Mouse (Mus musculus) ES-Bruce4 (cell line): ENCODE measurements around the gene Tenm4. TPM values are rescaled to one million over a fixed set of nuclear protein-coding genes. Genes with fewer than 3 reads are reported as not detected.

Experiments
- H3K27ac ChIP-seq: 2 replicates; pipeline ENCODE4 v1.5.1; 2012; ENCODE audit warnings: low read length, inconsistent platforms; ENCODE audit not compliant: insufficient read depth
- H3K27me3 ChIP-seq: 2 replicates; pipeline ENCODE4 v1.6.1; 2012; ENCODE audit warnings: mild to moderate bottlenecking, low read length, inconsistent platforms; ENCODE audit not compliant: control insufficient read depth, poor library complexity, insufficient read depth, severe bottlenecking
- H3K36me3 ChIP-seq: 2 replicates; pipeline ENCODE4 v1.6.1; 2012; ENCODE audit warnings: inconsistent platforms, mild to moderate bottlenecking, low read length, moderate library complexity; ENCODE audit not compliant: control insufficient read depth, poor library complexity, insufficient read depth, severe bottlenecking
- H3K4me1 ChIP-seq: one replicate; pipeline ENCODE4 v1.8.1; 2011; ENCODE audit warnings: low read length; ENCODE audit not compliant: control insufficient read depth, insufficient read depth
- H3K4me3 ChIP-seq: 2 replicates; pipeline ENCODE4 v1.5.1; 2011; ENCODE audit warnings: low read depth, mild to moderate bottlenecking, low read length
- H3K9ac ChIP-seq: 2 replicates; pipeline ENCODE4 v1.6.1; 2012; ENCODE audit warnings: low read depth, mild to moderate bottlenecking, inconsistent platforms; ENCODE audit not compliant: poor library complexity, severe bottlenecking
- H3K9me3 ChIP-seq: replicated peaks from 2 replicates; pipeline ENCODE4 v1.6.1; 2012; ENCODE audit warnings: mild to moderate bottlenecking, low read length, inconsistent platforms; ENCODE audit not compliant: control insufficient read depth, poor library complexity, insufficient read depth, severe bottlenecking
- CTCF ChIP-seq: IDR thresholded peaks from one replicate; pipeline ENCODE4 v1.8.1; 2011; ENCODE audit warnings: low read depth, low read length
- EP300 ChIP-seq: IDR thresholded peaks from 2 replicates; pipeline ENCODE4 v1.6.1; 2011; ENCODE audit warnings: low read depth, low read length; ENCODE audit not compliant: insufficient read depth
- POLR2A ChIP-seq: IDR thresholded peaks from one replicate; pipeline ENCODE4 v1.8.1; 2011; ENCODE audit warnings: low read length; ENCODE audit not compliant: insufficient read depth
- polyA plus RNA-seq: library from polyadenylated mRNA; stranded (reverse); fragments of >200 nt; gene quantifications from 2 replicates; pipeline ENCODE4 v1.2.4, GENCODE M21; 2011; ENCODE audit warnings: low read depth; ENCODE audit not compliant: missing spikeins, insufficient read depth, insufficient read length

The Tenm4 gene
- polyA plus RNA-seq, 1 experiment, result 4.8 TPM

DNA sequence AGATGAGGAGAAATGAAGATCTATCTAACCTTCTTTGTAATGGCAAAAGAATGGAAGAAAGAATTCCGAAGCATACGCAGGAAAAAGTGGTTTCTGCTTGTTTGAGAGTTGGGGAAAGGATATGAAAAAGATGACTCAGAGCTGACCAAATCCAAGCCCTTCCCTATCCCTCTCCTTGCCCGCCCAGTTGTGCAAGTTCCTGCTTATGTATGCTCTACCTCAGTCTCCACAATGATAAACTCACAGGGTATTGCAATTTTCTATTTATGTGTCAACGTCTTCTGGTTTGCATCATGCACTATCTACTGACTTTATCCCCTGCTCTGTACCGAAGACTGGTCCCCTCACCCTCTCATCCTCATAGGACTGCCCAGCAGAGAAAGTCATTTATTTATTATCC, 339.4 kb downstream of the Tenm4 start:
- H3K4me1 ChIP-seq, result no peaks in the 10 kb centered on the region
- H3K36me3 ChIP-seq, result no peaks in the 10 kb centered on the region
- H3K4me3 ChIP-seq, result no peak overlapping the region
- no peaks in the 10 kb centered on the region for H3K9me3 ChIP-seq
- no peak overlapping the region for H3K9ac ChIP-seq
- no peaks in the 10 kb centered on the region for H3K27me3 ChIP-seq
- TF ChIP-seq CTCF (no peak), POLR2A (no peak), EP300 (no peak)
- H3K27ac ChIP-seq, result no peak overlapping the region

DNA sequence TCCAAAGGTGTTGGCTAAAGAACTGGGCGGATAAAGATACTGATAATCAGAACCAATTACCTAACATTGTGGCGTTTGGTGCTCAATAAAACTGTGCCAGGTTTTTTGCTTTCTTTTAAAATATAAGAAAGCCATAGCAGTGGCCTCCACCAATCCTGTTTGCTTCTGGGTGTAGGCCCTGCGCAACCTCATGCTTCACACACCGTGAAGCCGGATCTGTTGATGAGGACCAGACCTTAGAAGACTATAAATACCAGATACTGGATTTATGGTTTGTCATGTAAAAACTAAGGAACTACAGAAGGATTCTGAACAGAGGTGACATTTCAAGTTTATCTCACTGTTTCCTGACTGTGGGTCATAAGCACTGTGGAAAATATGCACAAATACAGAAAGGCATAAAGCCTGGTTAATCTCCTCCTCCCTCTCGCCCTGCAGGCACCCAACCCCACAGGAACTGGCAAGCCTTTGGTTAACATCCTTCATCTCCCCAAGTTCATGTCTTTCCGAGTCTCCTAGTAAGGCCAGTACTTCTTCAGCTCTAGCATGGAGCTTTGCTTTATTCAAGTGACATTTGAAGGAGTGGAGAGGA, 340.1 kb downstream of the Tenm4 start:
- Histone ChIP-seq H3K27ac (no peak overlapping the region), H3K36me3 (no peaks in the 10 kb centered on the region), H3K4me1 (no peaks in the 10 kb centered on the region), H3K27me3 (no peaks in the 10 kb centered on the region), H3K9me3 (no peaks in the 10 kb centered on the region), H3K9ac (no peak overlapping the region), H3K4me3 (no peak overlapping the region)
- TF ChIP-seq EP300 (no peak), CTCF (no peak), POLR2A (no peak)

DNA sequence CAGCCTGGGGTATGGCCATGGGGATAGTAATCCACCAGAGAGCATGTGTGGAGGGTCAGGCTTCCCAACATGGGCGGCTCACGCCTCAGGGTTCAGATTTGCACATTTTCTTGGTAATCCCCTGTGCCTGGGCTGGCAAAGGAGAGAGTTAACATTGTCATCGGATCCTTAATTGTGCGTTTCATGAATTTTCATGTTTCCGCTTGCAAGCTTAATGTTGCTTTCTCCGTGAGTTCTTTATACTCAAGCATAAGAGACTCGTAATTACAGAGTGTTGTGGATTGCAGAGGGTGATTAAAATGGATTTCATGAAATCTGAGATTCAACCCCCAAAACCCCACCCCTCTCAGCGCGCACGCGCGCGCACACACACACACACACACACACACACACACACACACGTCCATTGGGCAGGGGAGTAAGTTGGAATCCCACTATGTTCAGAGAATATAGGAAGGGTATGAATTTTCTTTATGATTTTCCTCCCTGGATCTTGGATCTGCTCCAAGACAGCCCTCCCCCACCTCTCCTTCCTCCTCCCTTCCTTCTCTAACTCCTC, 341.0 kb downstream of the Tenm4 start:
- Histone ChIP-seq H3K4me1 (no peaks in the 10 kb centered on the region), H3K27me3 (no peaks in the 10 kb centered on the region), H3K36me3 (no peaks in the 10 kb centered on the region), H3K4me3 (no peak overlapping the region), H3K27ac (no peak overlapping the region), H3K9me3 (no peaks in the 10 kb centered on the region), H3K9ac (no peak overlapping the region)
- TF ChIP-seq CTCF (no peak), POLR2A (no peak), EP300 (no peak)

GRCm38 (mm10) chr7:96519216-96519615, 348.2 kb downstream of the Tenm4 start:
- Histone ChIP-seq H3K9me3 (no peaks in the 10 kb centered on the region), H3K9ac (no peak overlapping the region)

GRCm38 (mm10) chr7:96521956-96522355, 350.9 kb downstream of the Tenm4 start:
- H3K9me3 ChIP-seq, result no peaks in the 10 kb centered on the region
- TF ChIP-seq POLR2A (no peak), CTCF (no peak), EP300 (no peak)
- no peak overlapping the region for H3K9ac ChIP-seq
- H3K36me3 ChIP-seq, result no peaks in the 10 kb centered on the region
- H3K27me3 ChIP-seq, result no peaks in the 10 kb centered on the region
- no peak overlapping the region for H3K4me3 ChIP-seq
- H3K27ac ChIP-seq, result no peak overlapping the region
- H3K4me1 ChIP-seq, result no peaks in the 10 kb centered on the region

More at GRCm38 (mm10) chr7:96519216-96519615, 348.2 kb downstream of the Tenm4 start:
- Histone ChIP-seq H3K36me3 (no peaks in the 10 kb centered on the region), H3K4me3 (no peak overlapping the region), H3K27ac (no peak overlapping the region), H3K27me3 (no peaks in the 10 kb centered on the region), H3K4me1 (no peaks in the 10 kb centered on the region)
- peak; percentile 23 for TF ChIP-seq CTCF
- TF ChIP-seq EP300, result no peak

GRCm38 (mm10) chr7:96523673-96524072, 352.6 kb downstream of the Tenm4 start:
- Histone ChIP-seq H3K9me3 (no peaks in the 10 kb centered on the region), H3K36me3 (no peaks in the 10 kb centered on the region), H3K27ac (no peak overlapping the region), H3K27me3 (no peaks in the 10 kb centered on the region), H3K9ac (no peak overlapping the region), H3K4me1 (no peaks in the 10 kb centered on the region), H3K4me3 (no peak overlapping the region)
- no peak for TF ChIP-seq POLR2A
- no peak for TF ChIP-seq CTCF
- TF ChIP-seq EP300, result no peak
